Mouse (Mus musculus) heart, postnatal 0 days (tissue): ENCODE data around the gene Lmntd1.

Source experiments
- CTCF ChIP-seq: IDR thresholded peaks from 2 replicates; pipeline ENCODE4 v1.5.1; 2016; ENCODE audit warnings: antibody characterized with exemption, control low read depth, low read depth
- EP300 ChIP-seq: IDR thresholded peaks from 2 replicates; pipeline ENCODE4 v1.6.1; 2016; ENCODE audit warnings: antibody characterized with exemption, low read depth

DNA sequence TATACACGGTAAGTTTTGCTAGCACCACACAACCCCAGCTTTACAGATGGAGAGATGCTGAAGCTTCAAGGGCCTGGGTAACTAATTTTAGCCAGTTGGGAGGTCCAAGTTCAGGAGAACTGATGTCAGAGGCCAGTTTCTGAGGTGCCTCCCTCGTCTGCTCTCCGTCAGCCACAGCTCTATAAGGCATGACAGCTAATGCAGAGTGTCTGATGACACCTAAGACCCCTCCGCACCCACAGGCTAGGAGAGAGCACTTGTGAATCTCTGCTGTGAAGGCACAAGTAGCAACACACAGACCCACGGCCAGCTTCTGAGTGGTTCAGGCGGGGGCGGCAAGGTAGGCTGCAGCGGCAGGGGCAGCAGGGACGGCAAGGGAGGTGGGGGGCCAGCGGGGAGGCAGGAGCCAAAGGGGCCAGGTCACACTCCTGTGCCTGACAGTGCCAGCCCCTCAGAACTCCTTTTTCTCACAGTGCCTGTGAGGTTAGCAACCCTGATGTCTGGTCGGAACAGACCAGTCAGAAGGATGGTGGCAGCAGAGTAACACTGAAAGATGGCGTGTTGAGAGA lies 151.4 kb downstream of the Lmntd1 start:
- peak; percentile 28 for TF ChIP-seq CTCF
- peak; percentile 55; the same call in 1 of the 2 replicates for TF ChIP-seq EP300
